Mouse (Mus musculus): ENCODE measurements around the gene Ect2.

Ect2 gene

GRCm38 (mm10) chr3:27156594-27156949, 2.9 kb upstream of the Ect2 start:
- DNase-seq (ENCODE audit: low spot score in 2 of 2): no peak

- no peak for DNase-seq (ENCODE audit: low spot score in 2 of 2)
Observed at GRCm38 (mm10) chr3:27155856-27156593, 2.3 kb upstream of the Ect2 start.

- no peak for DNase-seq (ENCODE audit: low spot score in 2 of 2)
Observed at GRCm38 (mm10) chr3:27155051-27155855, 1.6 kb upstream of the Ect2 start.

- no peak for DNase-seq (ENCODE audit: low spot score in 2 of 2)
Observed at GRCm38 (mm10) chr3:27154280-27154679, 602 bp upstream of the Ect2 start.

GRCm38 (mm10) chr3:27153191-27153671, 447 bp downstream of the Ect2 start:
- DNase-seq (ENCODE audit: low spot score in 2 of 2): no peak

- no peak for DNase-seq (ENCODE audit: low spot score in 2 of 2)
Observed at GRCm38 (mm10) chr3:27145733-27146132, 7.9 kb downstream of the Ect2 start.

- DNase-seq (ENCODE audit: low spot score in 2 of 2): no peak
Observed at GRCm38 (mm10) chr3:27143570-27143969, 10.1 kb downstream of the Ect2 start.

- DNase-seq (ENCODE audit: low spot score in 2 of 2): no peak
Observed at GRCm38 (mm10) chr3:27140101-27140500, 13.6 kb downstream of the Ect2 start.

- DNase-seq (ENCODE audit: low spot score in 2 of 2): no peak
Observed at GRCm38 (mm10) chr3:27121864-27122450, 31.7 kb downstream of the Ect2 start.

- DNase-seq (ENCODE audit: low spot score in 2 of 2): no peak
Observed at GRCm38 (mm10) chr3:27120932-27121331, 32.7 kb downstream of the Ect2 start.

- no peak for DNase-seq (ENCODE audit: low spot score in 2 of 2)
Observed at GRCm38 (mm10) chr3:27118227-27118626, 35.5 kb downstream of the Ect2 start.

GRCm38 (mm10) chr3:27110860-27111259, 42.8 kb downstream of the Ect2 start:
- DNase-seq (ENCODE audit: low spot score in 2 of 2): no peak

GRCm38 (mm10) chr3:27109109-27109508, 44.6 kb downstream of the Ect2 start:
- DNase-seq (ENCODE audit: low spot score in 2 of 2): no peak

GRCm38 (mm10) chr3:27107142-27107541, 46.5 kb downstream of the Ect2 start:
- no peak for DNase-seq (ENCODE audit: low spot score in 2 of 2)

- no peak for DNase-seq (ENCODE audit: low spot score in 2 of 2)
Observed at GRCm38 (mm10) chr3:27102965-27103364, 50.7 kb downstream of the Ect2 start.

- no peak for DNase-seq (ENCODE audit: low spot score in 2 of 2)
Observed at GRCm38 (mm10) chr3:27098633-27099032, 55.0 kb downstream of the Ect2 start.

- no peak for DNase-seq (ENCODE audit: low spot score in 2 of 2)
Observed at GRCm38 (mm10) chr3:27086221-27086620, 67.5 kb downstream of the Ect2 start.

- no peak for DNase-seq (ENCODE audit: low spot score in 2 of 2)
Observed at GRCm38 (mm10) chr3:27081229-27082060, 72.2 kb downstream of the Ect2 start.

GRCm38 (mm10) chr3:27080061-27080770, 73.5 kb downstream of the Ect2 start:
- no peak for DNase-seq (ENCODE audit: low spot score in 2 of 2)

GRCm38 (mm10) chr3:27073884-27074283, 79.8 kb downstream of the Ect2 start:
- no peak for DNase-seq (ENCODE audit: low spot score in 2 of 2)

- no peak for DNase-seq (ENCODE audit: low spot score in 2 of 2)
Observed at GRCm38 (mm10) chr3:27071706-27072105, 82.0 kb downstream of the Ect2 start.
